Mouse (Mus musculus): ENCODE results near the gene Mustn1.

- TF ChIP-seq CTCF (conservative IDR thresholded peaks at IDR 0.05; ENCODE audit: low read length) (no peak), POU5F1 (IDR thresholded peaks at IDR 0.05; ENCODE audit: borderline replicate concordance, low read length) (no peak), NANOG (IDR thresholded peaks at IDR 0.05; ENCODE audit: borderline replicate concordance, low read length) (no peak)
Observed at GRCm38 (mm10) chr14:30912641-30913040, 33.6 kb downstream of the Mustn1 start.
